Mouse (Mus musculus): ENCODE data around the gene Adar. TPM values are rescaled to one million over a fixed set of nuclear protein-coding genes. Genes with fewer than 3 reads are reported as not detected.

Gene Adar
- 17.3 and 22.0 TPM in 2 replicates for polyA plus RNA-seq (2014; fragmentation: Nextera tagmentation; extraction: Ambion mirVana)

- Histone ChIP-seq H3K9ac (ENCODE audit: low read length) (peak within 1 kb of the TSS; percentile 94), H3K4me3 (ENCODE audit: low read depth, low read length) (peak within 1 kb of the TSS; percentile 97), H3K27me3 (ENCODE audit: control insufficient read depth, insufficient read depth, low read length) (no peaks in the 10 kb centered on the region), H3K4me1 (ENCODE audit: control insufficient read depth, insufficient read depth, low read length) (peaks cover 5% of the 10 kb centered on the region), H3K36me3 (ENCODE audit: control insufficient read depth, insufficient read depth, low read length) (no peaks in the 10 kb centered on the region), H3K9me3 (ENCODE audit: control insufficient read depth, low read length) (no peaks in the 10 kb centered on the region), H3K4me2 (ENCODE audit: low read depth) (peak within 1 kb of the TSS; percentile 61), H3K27ac (ENCODE audit: low read depth, low read length) (peak within 1 kb of the TSS; percentile 55)
- peak; percentile 90 for DNase-seq (ENCODE audit: low spot score)
- peak; percentile 87 for ATAC-seq (ENCODE audit: insufficient read depth, low FRiP score, low TSS enrichment)
- 6% methylated on average over 28 of the region's 28 CpGs for WGBS
Observed at GRCm38 (mm10) chr3:89714359-89715206, at the start of gene Adar. Gene Adar (plus strand): TSS chr3:89715022.

- no peak overlapping the region for H3K4me2 ChIP-seq (ENCODE audit: low read depth)
- no peak overlapping the region for H3K27ac ChIP-seq (ENCODE audit: low read depth, low read length)
- WGBS = 50% methylated on average over 11 of the region's 11 CpGs
- no peaks in the 10 kb centered on the region for H3K27me3 ChIP-seq (ENCODE audit: control insufficient read depth, insufficient read depth, low read length)
- peaks cover 9% of the 10 kb centered on the region; the same call in 1 of the 2 replicates for H3K4me1 ChIP-seq (ENCODE audit: control insufficient read depth, insufficient read depth, low read length)
- H3K9ac ChIP-seq (ENCODE audit: low read length) = no peak overlapping the region
- no peak overlapping the region for H3K4me3 ChIP-seq (ENCODE audit: low read depth, low read length)
- H3K36me3 ChIP-seq (ENCODE audit: control insufficient read depth, insufficient read depth, low read length) = no peaks in the 10 kb centered on the region
- H3K9me3 ChIP-seq (ENCODE audit: control insufficient read depth, low read length) = no peaks in the 10 kb centered on the region
- ATAC-seq (ENCODE audit: insufficient read depth, low FRiP score, low TSS enrichment) (no peak), DNase-seq (ENCODE audit: low spot score) (no peak)
Observed at GRCm38 (mm10) chr3:89667131-89667530, 47.7 kb upstream of the Adar start.

- ATAC-seq (ENCODE audit: insufficient read depth, low FRiP score, low TSS enrichment) = no peak
- Histone ChIP-seq H3K27ac (ENCODE audit: low read depth, low read length) (no peak overlapping the region), H3K36me3 (ENCODE audit: control insufficient read depth, insufficient read depth, low read length) (no peaks in the 10 kb centered on the region), H3K4me2 (ENCODE audit: low read depth) (no peak overlapping the region), H3K4me3 (ENCODE audit: low read depth, low read length) (no peak overlapping the region), H3K27me3 (ENCODE audit: control insufficient read depth, insufficient read depth, low read length) (no peaks in the 10 kb centered on the region), H3K9me3 (ENCODE audit: control insufficient read depth, low read length) (no peaks in the 10 kb centered on the region), H3K4me1 (ENCODE audit: control insufficient read depth, insufficient read depth, low read length) (no peaks in the 10 kb centered on the region), H3K9ac (ENCODE audit: low read length) (no peak overlapping the region)
- no peak for DNase-seq (ENCODE audit: low spot score)
- WGBS = 85% methylated on average over 6 of the region's 6 CpGs
Observed at GRCm38 (mm10) chr3:89671334-89671733, 43.5 kb upstream of the Adar start.

GRCm38 (mm10) chr3:89672573-89673317, 42.1 kb upstream of the Adar start:
- Histone ChIP-seq H3K4me3 (ENCODE audit: low read depth, low read length) (no peak overlapping the region), H3K27me3 (ENCODE audit: control insufficient read depth, insufficient read depth, low read length) (no peaks in the 10 kb centered on the region), H3K4me2 (ENCODE audit: low read depth) (no peak overlapping the region), H3K27ac (ENCODE audit: low read depth, low read length) (no peak overlapping the region), H3K9ac (ENCODE audit: low read length) (no peak overlapping the region), H3K4me1 (ENCODE audit: control insufficient read depth, insufficient read depth, low read length) (no peaks in the 10 kb centered on the region), H3K9me3 (ENCODE audit: control insufficient read depth, low read length) (no peaks in the 10 kb centered on the region), H3K36me3 (ENCODE audit: control insufficient read depth, insufficient read depth, low read length) (no peaks in the 10 kb centered on the region)
- WGBS = 89% methylated on average over 12 of the region's 12 CpGs
- ATAC-seq (ENCODE audit: insufficient read depth, low FRiP score, low TSS enrichment) (no peak), DNase-seq (ENCODE audit: low spot score) (no peak)

GRCm38 (mm10) chr3:89677617-89678016, 37.2 kb upstream of the Adar start:
- H3K27me3 ChIP-seq (ENCODE audit: control insufficient read depth, insufficient read depth, low read length) = no peaks in the 10 kb centered on the region
- no peak overlapping the region for H3K4me2 ChIP-seq (ENCODE audit: low read depth)
- DNase-seq (ENCODE audit: low spot score) (no peak), ATAC-seq (ENCODE audit: insufficient read depth, low FRiP score, low TSS enrichment) (no peak)
- no peak overlapping the region for H3K4me3 ChIP-seq (ENCODE audit: low read depth, low read length)
- 60% methylated on average over 5 of the region's 5 CpGs for WGBS
- no peaks in the 10 kb centered on the region for H3K36me3 ChIP-seq (ENCODE audit: control insufficient read depth, insufficient read depth, low read length)
- no peaks in the 10 kb centered on the region for H3K9me3 ChIP-seq (ENCODE audit: control insufficient read depth, low read length)
- H3K27ac ChIP-seq (ENCODE audit: low read depth, low read length) = no peak overlapping the region
- no peak overlapping the region for H3K9ac ChIP-seq (ENCODE audit: low read length)
- no peaks in the 10 kb centered on the region for H3K4me1 ChIP-seq (ENCODE audit: control insufficient read depth, insufficient read depth, low read length)

- H3K36me3 ChIP-seq (ENCODE audit: control insufficient read depth, insufficient read depth, low read length) = no peaks in the 10 kb centered on the region
Observed at GRCm38 (mm10) chr3:89686031-89686430, 28.8 kb upstream of the Adar start.

GRCm38 (mm10) chr3:89688694-89689581, 25.9 kb upstream of the Adar start:
- no peaks in the 10 kb centered on the region for H3K36me3 ChIP-seq (ENCODE audit: control insufficient read depth, insufficient read depth, low read length)
- H3K4me1 ChIP-seq (ENCODE audit: control insufficient read depth, insufficient read depth, low read length) = no peaks in the 10 kb centered on the region
- no peaks in the 10 kb centered on the region for H3K9me3 ChIP-seq (ENCODE audit: control insufficient read depth, low read length)
- 6% methylated on average over 25 of the region's 25 CpGs for WGBS
- H3K4me2 ChIP-seq (ENCODE audit: low read depth) = peak overlapping the region; percentile 51
- H3K9ac ChIP-seq (ENCODE audit: low read length) = peak overlapping the region; percentile 74
- no peaks in the 10 kb centered on the region for H3K27me3 ChIP-seq (ENCODE audit: control insufficient read depth, insufficient read depth, low read length)
- H3K27ac ChIP-seq (ENCODE audit: low read depth, low read length) = no peak overlapping the region
- DNase-seq (ENCODE audit: low spot score) = peak; percentile 90
- peak; percentile 81 for ATAC-seq (ENCODE audit: insufficient read depth, low FRiP score, low TSS enrichment)
- peak overlapping the region; percentile 34 for H3K4me3 ChIP-seq (ENCODE audit: low read depth, low read length)

More at GRCm38 (mm10) chr3:89686031-89686430, 28.8 kb upstream of the Adar start:
- H3K4me1 ChIP-seq (ENCODE audit: control insufficient read depth, insufficient read depth, low read length) = no peaks in the 10 kb centered on the region
- H3K27me3 ChIP-seq (ENCODE audit: control insufficient read depth, insufficient read depth, low read length) = no peaks in the 10 kb centered on the region
- DNase-seq (ENCODE audit: low spot score) = no peak
- H3K4me2 ChIP-seq (ENCODE audit: low read depth) = no peak overlapping the region
- no peak for ATAC-seq (ENCODE audit: insufficient read depth, low FRiP score, low TSS enrichment)
- H3K9me3 ChIP-seq (ENCODE audit: control insufficient read depth, low read length) = no peaks in the 10 kb centered on the region
- no peak overlapping the region for H3K9ac ChIP-seq (ENCODE audit: low read length)
- H3K4me3 ChIP-seq (ENCODE audit: low read depth, low read length) = no peak overlapping the region
- 50% methylated on average over 5 of the region's 5 CpGs for WGBS
- no peak overlapping the region for H3K27ac ChIP-seq (ENCODE audit: low read depth, low read length)

GRCm38 (mm10) chr3:89691776-89692175, 23.0 kb upstream of the Adar start:
- H3K36me3 ChIP-seq (ENCODE audit: control insufficient read depth, insufficient read depth, low read length) = no peaks in the 10 kb centered on the region
- WGBS = 69% methylated on average over 9 of the region's 9 CpGs
- H3K27me3 ChIP-seq (ENCODE audit: control insufficient read depth, insufficient read depth, low read length) = no peaks in the 10 kb centered on the region
- H3K27ac ChIP-seq (ENCODE audit: low read depth, low read length) = no peak overlapping the region
- H3K9ac ChIP-seq (ENCODE audit: low read length) = no peak overlapping the region
- H3K4me2 ChIP-seq (ENCODE audit: low read depth) = no peak overlapping the region
- DNase-seq (ENCODE audit: low spot score) = no peak
- no peak overlapping the region for H3K4me3 ChIP-seq (ENCODE audit: low read depth, low read length)
- no peaks in the 10 kb centered on the region for H3K4me1 ChIP-seq (ENCODE audit: control insufficient read depth, insufficient read depth, low read length)
- H3K9me3 ChIP-seq (ENCODE audit: control insufficient read depth, low read length) = no peaks in the 10 kb centered on the region
- no peak for ATAC-seq (ENCODE audit: insufficient read depth, low FRiP score, low TSS enrichment)
